Mouse (Mus musculus) left cerebral cortex, postnatal 25 days (tissue): ENCODE measurements around the gene Hnf1a. TPM values are rescaled to one million over a fixed set of nuclear protein-coding genes. Genes with fewer than 3 reads are reported as not detected.
A peak's percentile ranks its signal among the peaks of the same experiment; 100 is the strongest.

ENCODE experiments used
- DNase-seq, 2 experiments: peaks; one replicate each; pipeline ENCODE4 v3.0.0; 2022; ENCODE audit warnings: low spot score in 2 of 2, mixed read lengths in 1 of 2
- intact Hi-C: fragments of 180-260 bp; cut with DNase I; formaldehyde crosslinking; loops from one replicate; pipeline ENCODE4 v1.15.1; 2025
- total RNA-seq, 2 experiments: library from RNA; stranded (reverse); gene quantifications; 2 replicates each; pipeline ENCODE4 v1.2.3; 2021

Hnf1a gene
- total RNA-seq, 2 experiments from 2014 or later = not detected

DNA sequence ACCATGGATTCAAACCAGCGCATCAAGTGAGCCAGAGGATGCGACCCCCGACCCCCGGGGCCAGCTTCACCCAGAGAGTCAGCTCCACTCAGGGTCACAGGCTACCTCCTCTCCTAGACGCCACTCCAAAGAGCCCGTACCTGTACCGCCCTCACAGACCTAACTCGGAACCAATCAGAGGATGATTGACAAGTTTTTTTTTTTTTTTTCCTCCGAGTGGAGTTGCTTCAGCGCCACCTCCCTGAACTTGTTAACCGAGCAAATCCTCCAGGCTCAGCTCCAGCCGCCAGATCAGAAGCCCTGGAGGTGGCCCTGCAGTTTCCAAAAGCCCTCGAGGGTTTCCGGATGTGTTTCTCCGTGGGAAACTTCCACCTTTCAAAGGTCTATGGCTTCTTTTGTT is 11.1 kb upstream of the Hnf1a start:
- DNase-seq = no peak
- intact Hi-C loops = no loop called here

DNA sequence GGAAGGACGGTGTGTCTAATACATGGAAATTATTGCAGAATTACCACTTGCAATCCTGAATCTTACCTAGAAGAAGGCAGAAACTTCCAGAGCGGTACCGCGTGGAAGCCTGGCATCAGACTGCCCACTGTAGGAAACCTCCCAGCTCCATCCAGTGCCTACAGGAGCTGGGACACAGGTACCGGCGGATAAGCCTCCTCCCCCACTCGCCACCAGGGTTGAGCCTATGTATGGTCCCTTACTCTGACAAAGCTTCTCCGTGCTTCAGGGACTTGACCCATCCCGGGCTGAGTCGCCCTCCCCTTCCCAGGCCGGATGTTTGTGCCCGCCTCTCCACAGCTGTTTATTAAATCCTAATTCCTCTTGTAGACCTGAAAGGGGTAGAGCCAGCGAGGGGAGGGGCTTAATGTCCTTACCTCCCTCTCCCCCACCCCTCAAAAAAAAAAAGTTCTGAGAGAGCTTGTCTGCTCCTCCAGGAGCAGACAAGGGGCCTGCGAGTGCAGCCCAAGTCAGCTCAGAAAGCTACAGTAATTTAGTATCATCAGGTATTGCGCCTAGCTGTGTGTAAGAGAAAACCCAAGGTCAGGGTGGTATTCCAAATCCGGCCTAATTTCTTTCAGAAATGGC is 9.3 kb upstream of the Hnf1a start:
- intact Hi-C loops = no loop called here
- no peak for DNase-seq

DNA sequence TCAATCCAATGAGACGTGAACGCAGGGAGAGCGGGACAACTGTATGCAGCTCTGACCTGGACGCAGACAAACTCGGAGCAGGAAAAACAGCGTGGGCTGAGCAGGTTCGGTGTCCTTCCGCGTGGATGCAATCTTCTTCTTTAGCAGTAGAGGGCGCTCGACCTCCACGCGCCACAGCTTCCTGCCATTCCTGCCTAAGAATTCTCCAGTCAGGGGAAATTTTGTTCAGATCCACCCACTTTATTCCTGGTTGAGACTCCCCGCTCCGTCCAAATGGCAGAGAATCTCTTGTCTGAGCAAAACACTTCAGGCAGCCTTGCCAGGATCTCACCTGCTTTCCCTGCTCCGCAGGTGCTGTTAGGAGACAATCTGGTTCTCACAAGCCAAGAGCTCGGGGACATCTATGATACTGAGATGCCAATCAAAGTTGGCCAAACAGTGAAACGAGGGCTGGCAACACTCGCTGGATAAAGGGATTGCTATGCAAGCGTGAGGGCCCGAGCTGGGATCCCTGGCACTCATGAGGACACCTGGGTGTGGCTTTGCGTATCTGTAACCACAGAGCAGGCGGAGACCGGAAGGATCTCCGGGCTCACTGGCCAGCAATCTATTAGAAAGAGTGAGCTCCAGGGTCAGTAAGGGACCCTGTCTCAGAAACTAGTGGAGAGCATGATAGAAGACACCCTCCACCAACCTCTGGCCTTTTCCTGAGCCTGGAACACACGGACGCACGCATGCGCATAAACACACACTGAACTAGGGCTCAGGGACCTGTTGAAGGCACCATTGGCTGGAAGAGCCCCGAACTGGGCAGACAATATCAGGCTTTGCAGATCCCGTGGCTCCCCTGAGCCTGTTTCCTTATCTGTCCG is 8.6 kb upstream of the Hnf1a start:
- DNase-seq = peak; percentile 79 to 84
- intact Hi-C loops = loop anchor here (1.0 to 5.0 kb wide), 4 partner anchors 97 to 257 kb away; partner anchors contain the start of gene Mlec

DNA sequence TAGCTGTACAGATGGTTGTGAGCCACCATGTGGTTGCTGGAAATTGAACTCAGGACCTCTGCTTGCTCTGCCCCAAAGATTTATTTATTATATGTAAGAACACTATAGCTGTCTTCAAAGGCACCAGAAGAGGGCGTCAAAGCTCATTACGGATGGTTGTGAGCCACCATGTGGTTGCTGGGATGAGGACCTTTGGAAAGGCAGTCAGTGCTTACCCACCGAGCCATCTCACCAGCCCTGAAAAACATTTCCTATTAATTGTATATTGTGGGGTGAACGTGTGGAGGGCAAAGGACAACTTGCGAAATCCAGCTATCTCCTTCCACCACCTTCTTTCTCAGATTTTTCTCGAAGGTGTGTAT is 8.0 kb upstream of the Hnf1a start:
- peak; percentile 5 to 23 for DNase-seq
- intact Hi-C loops = loop anchor here (1.0 to 5.0 kb wide), 4 partner anchors 97 to 258 kb away; partner anchors contain the start of gene Mlec

DNA sequence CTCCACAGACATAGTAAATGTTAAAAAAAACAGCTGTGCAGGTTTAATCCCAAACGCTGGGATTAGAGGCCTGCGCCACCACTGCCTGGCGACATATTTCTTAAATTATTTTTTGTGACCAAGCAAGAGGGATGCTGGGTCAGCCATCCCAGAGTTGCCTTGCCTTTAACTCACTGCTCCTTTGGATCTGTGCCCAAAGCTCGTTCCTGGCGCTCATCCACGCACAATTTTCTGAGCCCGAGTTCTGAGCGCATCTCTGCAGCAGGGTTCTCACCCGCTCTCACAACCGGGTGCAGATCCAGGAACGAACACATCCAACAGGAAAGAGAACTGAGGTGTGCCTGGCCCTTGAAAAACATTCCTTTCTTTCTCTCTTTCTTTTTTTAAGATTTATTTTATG is 7.6 kb upstream of the Hnf1a start:
- peak in 1 of 2 experiments; percentile 7 for DNase-seq

DNA sequence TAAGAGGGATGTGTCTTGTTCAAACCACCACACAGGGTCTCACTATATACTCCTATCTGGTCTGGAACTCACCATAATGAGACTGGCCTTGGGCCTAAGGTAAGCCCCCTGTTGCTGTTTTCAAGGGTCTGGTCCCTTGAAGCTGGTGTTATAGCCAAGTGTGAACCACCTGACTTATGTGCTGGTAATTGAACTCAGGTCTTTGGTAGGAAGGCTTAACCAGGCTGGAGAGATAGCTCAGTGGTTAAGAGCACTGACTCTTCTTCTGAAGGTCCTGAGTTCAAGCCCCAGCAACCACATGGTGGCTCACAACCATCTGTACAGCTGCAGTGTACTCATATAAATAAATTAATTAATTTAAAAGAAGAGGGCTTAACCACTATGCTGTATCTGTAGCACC is 6.0 kb upstream of the Hnf1a start:
- no peak for DNase-seq
- intact Hi-C loops = loop anchor here (5.0 kb wide), 1 partner anchor 180 kb away; the partner anchor contains the start of gene Mlec

More for the DNA sequence above, 7.6 kb upstream of the Hnf1a start:
- intact Hi-C loops = loop anchor here (2.0 to 5.0 kb wide), 3 partner anchors 128 to 258 kb away; partner anchors contain the start of gene Mlec

DNA sequence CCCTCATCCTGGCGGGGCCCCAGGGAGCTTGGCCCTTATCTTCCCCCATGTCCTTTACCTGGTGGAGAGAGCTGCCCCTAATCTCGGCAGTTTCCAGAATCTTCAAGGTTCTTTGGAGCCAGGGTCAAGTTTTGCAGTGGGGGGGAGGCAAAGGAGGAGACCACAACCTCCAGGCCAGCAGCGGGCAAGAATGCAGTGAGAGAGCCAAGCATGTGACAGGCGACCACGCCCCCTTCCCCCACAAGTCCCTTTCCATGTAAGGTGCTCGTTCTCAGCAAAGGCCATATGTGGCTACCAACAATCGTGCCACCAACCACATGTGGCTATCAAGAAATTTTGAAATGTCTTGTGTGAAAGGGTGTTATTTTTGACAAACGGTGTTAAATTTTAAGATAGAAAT is 2.2 kb upstream of the Hnf1a start:
- no peak for DNase-seq
- intact Hi-C loops = no loop called here

DNA sequence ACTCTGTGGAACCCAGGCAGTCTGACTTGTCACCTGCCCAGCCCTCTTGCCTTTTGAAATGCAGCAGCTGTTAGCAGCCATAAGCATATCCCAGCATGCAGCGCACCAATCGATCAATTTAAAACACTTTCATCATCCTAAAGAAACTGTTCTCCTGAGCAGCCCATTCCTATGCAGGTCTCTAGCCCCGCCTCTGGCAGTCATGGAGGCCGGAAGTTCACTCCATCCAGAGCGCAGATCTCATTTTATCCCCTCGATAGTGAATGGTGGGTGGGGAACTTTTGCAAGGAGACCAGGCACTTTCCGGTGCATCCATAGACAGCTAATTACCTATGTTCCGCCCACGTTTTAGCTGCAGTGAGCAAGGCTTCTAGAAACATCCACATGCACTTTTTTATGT is 1.3 kb upstream of the Hnf1a start:
- no peak for DNase-seq
- intact Hi-C loops = no loop called here

DNA sequence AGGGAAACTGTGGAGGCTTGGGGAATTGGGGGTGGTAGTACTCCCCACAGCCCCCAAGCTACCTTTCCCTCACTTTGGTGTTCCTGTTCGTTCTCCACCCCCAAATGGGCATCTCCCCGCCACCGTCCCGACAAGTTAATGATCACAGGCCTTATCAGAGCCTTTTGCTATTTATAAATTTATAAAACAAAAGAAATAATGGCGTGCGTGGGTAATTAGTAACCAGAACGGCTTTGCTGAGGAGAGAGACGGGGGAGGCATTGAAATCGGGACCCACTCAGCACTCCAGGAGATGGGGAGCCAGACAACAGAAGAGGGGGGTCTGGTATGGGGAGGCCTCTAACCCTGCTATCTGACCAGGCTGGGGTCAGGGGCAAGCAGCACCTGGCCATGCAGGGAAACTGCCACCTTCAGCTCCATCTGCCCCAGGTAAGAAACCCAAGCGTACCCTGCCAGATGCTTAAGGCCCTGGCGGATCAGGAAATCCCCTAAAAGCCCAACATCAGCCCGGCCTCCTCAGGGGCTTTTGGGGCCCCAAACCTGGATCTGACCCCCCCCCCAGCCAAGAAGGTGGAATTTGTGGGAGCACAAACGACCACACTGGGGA is 1.2 kb downstream of the Hnf1a start:
- no peak for DNase-seq
- intact Hi-C loops = no loop called here

DNA sequence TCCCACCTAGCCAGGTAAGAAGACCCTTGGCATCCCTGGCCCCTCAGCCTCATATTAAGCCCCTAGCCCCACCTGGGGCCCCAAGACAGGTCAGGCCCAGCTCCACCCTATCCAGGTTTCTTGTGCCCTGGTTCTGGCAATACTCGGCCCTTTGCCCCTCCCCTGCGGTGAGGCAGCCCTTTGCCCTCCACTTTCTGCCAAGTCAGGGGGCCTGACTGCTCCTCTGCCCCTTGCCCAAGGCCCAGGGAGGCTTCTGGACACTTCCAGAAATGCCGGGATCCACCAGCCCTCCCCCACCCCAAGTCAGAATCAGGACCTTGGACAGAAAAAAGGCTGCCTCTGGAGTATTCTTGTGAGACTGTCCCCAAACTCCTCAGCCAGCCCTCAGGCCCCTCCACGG is 1.8 kb downstream of the Hnf1a start:
- DNase-seq = no peak
- intact Hi-C loops = no loop called here

DNA sequence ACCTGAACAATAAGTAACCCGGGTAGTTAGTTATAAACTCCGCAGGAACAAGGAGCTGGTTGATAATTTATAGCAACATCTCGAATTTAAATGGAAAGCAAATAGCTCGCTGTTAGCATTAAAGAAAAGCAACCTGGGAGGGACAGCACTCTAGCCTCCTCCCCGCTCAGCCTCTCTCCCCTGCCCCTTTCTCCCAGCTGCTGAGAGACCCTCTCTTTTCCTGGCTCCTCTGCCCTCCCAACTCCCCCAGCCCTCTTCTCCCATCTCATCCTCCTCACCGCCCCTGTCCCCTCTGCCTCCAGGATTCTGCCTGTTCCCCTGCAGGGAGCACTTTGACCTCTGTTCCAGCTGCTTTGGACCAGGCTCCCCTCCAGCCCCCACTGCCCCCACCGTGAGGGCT is 2.2 kb downstream of the Hnf1a start:
- intact Hi-C loops = no loop called here
- DNase-seq = no peak

DNA sequence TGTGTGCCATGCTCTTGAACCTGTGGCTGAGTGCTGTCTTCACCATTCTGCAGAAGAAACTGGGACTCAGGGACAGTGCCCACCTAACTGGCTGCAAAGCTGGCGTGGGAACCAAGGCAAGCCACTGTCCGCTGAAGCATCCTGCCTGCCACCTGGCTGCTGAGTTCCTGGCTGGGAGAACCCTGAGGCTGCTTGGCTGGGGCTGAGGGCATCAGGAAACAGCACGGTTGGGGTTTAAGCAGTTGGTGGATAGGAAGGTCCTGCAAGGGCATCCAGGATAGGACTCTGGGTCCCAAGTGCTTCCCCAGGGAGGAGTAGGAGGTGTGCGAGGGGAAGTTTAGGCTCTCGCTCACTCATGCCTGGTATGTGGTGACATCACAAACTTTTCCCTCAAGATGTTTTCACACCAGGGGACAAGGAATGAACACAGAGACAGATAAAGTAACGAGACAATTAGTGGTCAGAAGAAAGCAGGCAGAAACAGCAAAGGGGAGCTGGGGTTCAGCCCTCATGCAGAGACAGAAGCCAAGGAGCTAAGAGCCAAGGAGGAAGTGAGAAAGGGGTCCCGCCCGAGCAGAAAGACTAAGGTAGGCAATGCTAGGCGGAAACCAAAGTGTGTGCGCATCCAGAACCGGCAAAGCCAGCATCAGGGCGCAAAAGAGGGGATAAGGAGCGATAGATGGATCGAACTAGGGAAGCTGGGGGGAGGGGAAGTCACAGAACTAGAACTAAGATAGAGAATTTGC is 3.2 kb downstream of the Hnf1a start:
- intact Hi-C loops = no loop called here
- DNase-seq = no peak

DNA sequence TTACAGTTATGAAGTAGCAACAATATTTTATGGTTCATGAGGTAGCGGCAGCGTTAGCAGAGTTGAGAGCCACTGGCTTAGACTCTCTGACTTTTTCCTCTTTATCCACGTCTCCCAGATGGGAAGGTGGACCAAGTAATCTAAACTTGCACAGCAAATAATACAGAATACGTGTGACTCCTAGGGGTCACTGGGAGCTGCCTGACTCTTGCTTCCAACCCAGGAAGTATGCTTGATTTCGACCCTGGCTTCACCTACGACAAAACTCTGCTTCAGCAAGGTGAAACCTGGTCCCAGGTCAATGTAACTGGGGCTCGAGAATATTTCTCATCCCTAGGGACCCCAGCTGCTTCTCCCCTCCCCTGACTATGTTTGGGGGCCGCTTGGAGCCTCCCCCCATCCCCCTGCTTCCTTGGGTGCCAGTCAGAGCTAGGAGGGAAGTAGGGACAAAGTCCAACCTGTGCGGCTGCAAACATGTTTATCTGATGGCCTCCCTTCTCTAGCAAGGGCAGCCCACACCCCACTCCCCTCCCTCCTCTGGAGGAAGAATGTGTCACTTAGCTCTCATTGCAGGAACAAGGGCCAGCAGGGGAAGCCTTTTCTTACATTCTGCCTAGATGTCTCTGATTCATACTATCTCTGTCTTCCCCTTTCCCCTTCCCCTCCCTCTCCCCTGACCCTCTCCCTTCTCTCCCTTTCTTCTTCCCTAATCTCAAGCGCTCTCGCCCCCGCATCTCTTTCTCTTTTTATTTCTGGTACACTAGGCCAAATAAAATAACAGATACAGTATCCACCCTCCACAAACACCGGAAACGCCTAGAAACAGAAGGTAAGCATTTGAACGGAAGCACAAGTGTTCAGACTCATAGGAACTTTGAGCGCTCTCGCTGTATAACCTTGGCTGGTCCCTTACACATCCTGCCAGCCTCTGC is 5.7 kb downstream of the Hnf1a start:
- no peak for DNase-seq
- intact Hi-C loops = no loop called here

DNA sequence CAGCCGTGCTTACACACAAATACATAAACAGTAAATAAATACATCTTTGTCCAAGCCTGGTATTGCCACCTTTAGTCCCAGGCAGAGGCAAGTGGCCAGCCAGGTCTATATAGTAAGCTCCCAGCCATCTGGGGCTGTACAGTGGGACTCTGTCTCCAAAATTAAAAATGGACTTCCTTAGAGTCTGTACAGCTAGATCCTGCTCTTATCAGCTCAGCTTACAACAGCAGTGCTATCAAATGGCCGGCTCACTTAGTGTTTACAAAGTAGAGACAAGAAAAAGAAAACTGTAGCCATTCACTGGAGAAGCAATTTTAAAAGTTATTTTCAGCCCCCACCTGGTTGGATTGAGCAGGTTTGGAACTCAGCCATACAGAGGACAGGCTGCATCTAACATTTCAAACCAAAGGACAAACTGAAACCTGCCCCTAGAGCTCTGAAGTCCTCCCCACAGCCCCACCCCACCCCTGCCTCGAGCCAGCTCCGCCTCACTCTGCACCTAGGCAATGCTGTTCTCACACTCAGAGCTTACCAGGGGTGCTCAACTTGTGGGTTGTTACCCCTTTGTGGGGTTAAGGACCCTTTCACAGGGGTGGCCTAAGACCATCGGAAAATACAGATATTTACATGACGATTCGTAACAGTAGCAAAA is 6.5 kb downstream of the Hnf1a start:
- intact Hi-C loops = no loop called here
- DNase-seq = no peak

DNA sequence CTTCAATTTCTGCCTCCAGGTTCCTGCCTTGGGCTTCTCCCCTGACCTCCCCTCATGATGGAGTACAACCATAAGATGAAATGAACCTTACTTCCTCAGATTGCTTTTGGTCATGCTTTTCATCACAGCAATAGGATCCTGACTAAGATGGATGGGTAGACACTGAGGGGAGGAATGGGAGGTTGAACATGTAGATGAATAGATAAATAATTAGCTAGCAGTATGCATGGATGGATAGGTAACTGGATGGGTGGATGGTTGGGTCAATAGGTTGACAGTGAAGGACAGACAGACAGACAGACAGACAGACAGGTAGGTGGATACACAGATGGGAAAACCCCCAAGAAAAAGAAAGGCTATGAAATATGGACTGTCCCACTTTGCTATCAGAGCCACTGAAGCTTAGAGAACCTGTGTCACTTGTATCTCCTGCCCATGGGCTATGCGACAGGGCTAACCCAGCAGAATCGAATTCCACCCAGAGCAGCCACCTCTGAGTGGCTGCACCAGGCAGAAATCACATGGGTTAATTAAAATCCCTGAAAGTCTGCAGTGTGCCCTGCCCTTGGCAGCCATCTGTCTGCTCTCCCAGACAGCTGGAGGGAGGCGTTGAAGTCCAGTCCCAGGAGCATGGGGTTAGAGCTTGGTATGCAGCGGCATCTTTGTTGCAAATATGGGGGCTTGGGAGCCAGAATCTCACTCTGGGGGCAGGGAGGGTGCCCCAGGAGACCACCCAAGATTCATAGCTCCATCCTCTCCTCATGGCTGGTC is 9.1 kb downstream of the Hnf1a start:
- DNase-seq = no peak
- intact Hi-C loops = no loop called here

DNA sequence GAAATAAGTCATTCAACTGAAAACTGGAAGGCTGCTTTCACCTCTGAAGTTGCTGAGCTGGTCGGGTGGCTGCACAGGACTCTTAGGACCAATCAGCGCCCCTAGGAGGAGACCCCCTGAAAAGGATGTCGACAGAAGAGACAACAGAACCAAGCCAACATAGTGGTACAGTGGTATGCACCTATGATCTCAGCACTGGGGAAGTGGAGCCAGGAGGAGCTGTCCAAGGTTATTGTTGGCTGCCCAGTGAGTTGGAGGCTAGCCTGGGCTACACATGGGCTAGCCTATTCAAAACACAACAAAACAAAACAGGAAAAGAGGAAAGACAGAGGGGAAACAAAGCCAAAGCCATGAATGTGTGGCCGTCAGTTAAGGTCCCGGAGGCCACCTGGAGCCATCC is 12.8 kb downstream of the Hnf1a start:
- no peak for DNase-seq
- intact Hi-C loops = no loop called here

DNA sequence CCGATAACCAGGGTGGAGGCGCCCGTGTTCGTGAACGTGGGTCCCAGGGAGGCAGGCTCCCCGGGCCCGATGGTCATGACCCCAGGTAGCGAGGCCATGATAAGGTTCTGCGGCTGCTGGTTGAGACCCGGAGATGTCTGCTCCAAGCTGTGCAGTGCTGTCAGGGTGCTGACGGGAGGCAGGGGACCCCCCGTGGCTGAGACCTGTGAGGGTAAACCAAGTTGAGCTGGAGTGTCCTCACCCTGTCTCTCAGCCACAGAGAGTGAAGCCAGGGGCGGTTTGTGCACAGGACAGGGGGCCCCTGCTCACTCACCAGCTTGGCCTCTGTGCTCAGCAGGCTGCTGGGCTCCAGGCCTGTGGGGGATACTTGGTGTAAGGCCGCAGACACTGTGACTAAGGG is 17.6 kb downstream of the Hnf1a start:
- no peak for DNase-seq
- intact Hi-C loops = no loop called here
